Mouse (Mus musculus) embryonic facial prominence, embryonic 11.5 days (tissue): ENCODE measurements around the gene Pla2g4b. TPM values are rescaled to one million over a fixed set of nuclear protein-coding genes. Genes with fewer than 3 reads are reported as not detected.

Experiments
- microRNA-seq: library from miRNA; unstranded; fragments of <30 nt; microRNA quantifications from one replicate; pipeline ENCODE4, GENCODE M21; 2016; ENCODE audit warnings: borderline number of aligned reads
- polyA plus RNA-seq: library from polyadenylated mRNA; unstranded; fragments of >200 nt; fragmentation: Nextera tagmentation; extraction: Ambion mirVana; gene quantifications from 2 replicates; pipeline ENCODE4 v1.2.1, GENCODE M21; 2014

Pla2g4b gene
- polyA plus RNA-seq, 1 experiment from 2014 or later: 0.88 TPM

Small RNAs within 50 kb of the gene (microRNA-seq; reads per million reads assigned to microRNA genes)
- gene Mir7665: not detected

Other genes starting within 250 kb of the Pla2g4b start
- 17.5 and 20.0 TPM in 2 replicates for gene Rpap1, start 245.9 kb upstream of the Pla2g4b start, polyA plus RNA-seq
- gene Tyro3, start 235.7 kb upstream of the Pla2g4b start, polyA plus RNA-seq: 16.3 and 21.0 TPM in 2 replicates
- 28.3 and 30.5 TPM in 2 replicates for gene Mga, start 136.2 kb upstream of the Pla2g4b start, polyA plus RNA-seq
- gene Mapkbp1, start 60.7 kb upstream of the Pla2g4b start, polyA plus RNA-seq: 1.6 and 2.5 TPM in 2 replicates
- 15.4 and 18.4 TPM in 2 replicates for gene Jmjd7, start 5.9 kb upstream of the Pla2g4b start, polyA plus RNA-seq
- 2.4 and 2.9 TPM in 2 replicates for gene Gm28042, start 5.9 kb upstream of the Pla2g4b start, polyA plus RNA-seq
- 11.9 and 13.7 TPM in 2 replicates for gene Ehd4, start 121.2 kb downstream of the Pla2g4b start, polyA plus RNA-seq
- gene Pla2g4e, start 211.9 kb downstream of the Pla2g4b start, polyA plus RNA-seq: not detected in 2 replicates